Mouse (Mus musculus) layer of hippocampus, adult 2 months (tissue): ENCODE measurements around the gene Atp6v1f. TPM values are rescaled to one million over a fixed set of nuclear protein-coding genes. Genes with fewer than 3 reads are reported as not detected.

Experiments used
- DNase-seq, 2 experiments: peaks; one replicate each; pipeline ENCODE4 v3.0.0; 2022; ENCODE audit warnings: low spot score in 2 of 2
- H3K27ac ChIP-seq: fragments of 200-600 bp; 2 replicates; pipeline ENCODE4 v1.8.1; 2022
- H3K4me3 ChIP-seq: fragments of 200-600 bp; 2 replicates; pipeline ENCODE4 v1.8.1; 2022; ENCODE audit warnings: mild to moderate bottlenecking
- CTCF ChIP-seq: fragments of 200-600 bp; conservative IDR thresholded peaks from 2 replicates; pipeline ENCODE4 v1.8.1; 2022; ENCODE audit warnings: antibody characterized with exemption, mild to moderate bottlenecking, moderate library complexity
- long read RNA-seq, 2 experiments: library from polyadenylated mRNA; stranded (forward); transcript quantifications; one replicate each; pipeline ENCODE4 v2.0.0; 2021; ENCODE audit warnings: borderline mapping rate in 2 of 2
- total RNA-seq, 2 experiments: library from RNA; stranded (reverse); gene quantifications; 2 replicates each; pipeline ENCODE4 v1.2.3; 2021

Gene Atp6v1f
- total RNA-seq, result 100 to 1,000 TPM; 245 to 247 TPM
- long read RNA-seq, experiment 1, transcript Atp6v1f-201 (2 exons, 703 nt), result major isoform, 155 of 157 reads
- long read RNA-seq, experiment 1, partial matches to known transcripts, result 2 of 157 reads
- long read RNA-seq, experiment 1, other reads (novel, unspliced or antisense), result 0 of 157 reads
- long read RNA-seq, experiment 2, transcript Atp6v1f-201 (2 exons, 703 nt), result major isoform, 204 of 208 reads
- long read RNA-seq, experiment 2, partial matches to known transcripts, result 3 of 208 reads
- long read RNA-seq, experiment 2, other reads (novel, unspliced or antisense), result 1 of 208 reads

- H3K4me3 ChIP-seq, result peak within 1 kb of the TSS; percentile 78
- peak within 1 kb of the TSS; percentile 88 for H3K27ac ChIP-seq
- peak; percentile 94 for DNase-seq
- TF ChIP-seq CTCF, result no peak
Observed at GRCm38 (mm10) chr6:29467583-29468354, at the start of gene Atp6v1f. Gene Atp6v1f (plus strand): TSS chr6:29467718.

- H3K27ac ChIP-seq, result no peak overlapping the region
- no peak for DNase-seq
- no peak overlapping the region for H3K4me3 ChIP-seq
- no peak for TF ChIP-seq CTCF
Observed at GRCm38 (mm10) chr6:29420596-29420995, 46.9 kb upstream of the Atp6v1f start.

- H3K27ac ChIP-seq, result no peak overlapping the region
- peak in 1 of 2 experiments; percentile 20 for DNase-seq
Observed at GRCm38 (mm10) chr6:29425118-29425517, 42.4 kb upstream of the Atp6v1f start.

GRCm38 (mm10) chr6:29426331-29426730 is 41.2 kb upstream of the Atp6v1f start:
- H3K4me3 ChIP-seq, result no peak overlapping the region
- H3K27ac ChIP-seq, result no peak overlapping the region
- TF ChIP-seq CTCF, result no peak
- DNase-seq, result no peak

More at GRCm38 (mm10) chr6:29425118-29425517, 42.4 kb upstream of the Atp6v1f start:
- no peak overlapping the region for H3K4me3 ChIP-seq
- no peak for TF ChIP-seq CTCF

- Histone ChIP-seq H3K27ac (no peak overlapping the region), H3K4me3 (no peak overlapping the region)
- TF ChIP-seq CTCF, result no peak
- DNase-seq, result no peak
Observed at GRCm38 (mm10) chr6:29428171-29428570, 39.3 kb upstream of the Atp6v1f start.

GRCm38 (mm10) chr6:29430681-29431420 is 36.7 kb upstream of the Atp6v1f start:
- Histone ChIP-seq H3K4me3 (no peak overlapping the region), H3K27ac (no peak overlapping the region)
- no peak for TF ChIP-seq CTCF
- DNase-seq, result no peak

GRCm38 (mm10) chr6:29431473-29431872 is 36.0 kb upstream of the Atp6v1f start:
- DNase-seq, result no peak
- TF ChIP-seq CTCF, result no peak
- no peak overlapping the region for H3K4me3 ChIP-seq
- no peak overlapping the region for H3K27ac ChIP-seq

- no peak for DNase-seq
- Histone ChIP-seq H3K27ac (no peak overlapping the region), H3K4me3 (no peak overlapping the region)
- no peak for TF ChIP-seq CTCF
Observed at GRCm38 (mm10) chr6:29432156-29432555, 35.4 kb upstream of the Atp6v1f start.

GRCm38 (mm10) chr6:29432676-29433037 is 34.9 kb upstream of the Atp6v1f start:
- DNase-seq, result no peak
- Histone ChIP-seq H3K27ac (no peak overlapping the region), H3K4me3 (peak overlapping the region; percentile 39)
- no peak for TF ChIP-seq CTCF

- peak within 1 kb of the TSS; percentile 39 for H3K4me3 ChIP-seq
- no peak within 1 kb of the TSS for H3K27ac ChIP-seq
Observed at GRCm38 (mm10) chr6:29433038-29433803, 34.3 kb upstream of the Atp6v1f start, which contains the start of gene Flnc. Gene Flnc (plus strand): TSS chr6:29433256.

GRCm38 (mm10) chr6:29433804-29434795 is 33.4 kb upstream of the Atp6v1f start:
- DNase-seq, result no peak
- no peak for TF ChIP-seq CTCF
- Histone ChIP-seq H3K27ac (no peak overlapping the region), H3K4me3 (peak overlapping the region; percentile 39; the same call in 1 of the 2 replicates)

More at GRCm38 (mm10) chr6:29433038-29433803, 34.3 kb upstream of the Atp6v1f start, which contains the start of gene Flnc:
- DNase-seq, result no peak
- no peak for TF ChIP-seq CTCF
